In the genomic region with DNA sequence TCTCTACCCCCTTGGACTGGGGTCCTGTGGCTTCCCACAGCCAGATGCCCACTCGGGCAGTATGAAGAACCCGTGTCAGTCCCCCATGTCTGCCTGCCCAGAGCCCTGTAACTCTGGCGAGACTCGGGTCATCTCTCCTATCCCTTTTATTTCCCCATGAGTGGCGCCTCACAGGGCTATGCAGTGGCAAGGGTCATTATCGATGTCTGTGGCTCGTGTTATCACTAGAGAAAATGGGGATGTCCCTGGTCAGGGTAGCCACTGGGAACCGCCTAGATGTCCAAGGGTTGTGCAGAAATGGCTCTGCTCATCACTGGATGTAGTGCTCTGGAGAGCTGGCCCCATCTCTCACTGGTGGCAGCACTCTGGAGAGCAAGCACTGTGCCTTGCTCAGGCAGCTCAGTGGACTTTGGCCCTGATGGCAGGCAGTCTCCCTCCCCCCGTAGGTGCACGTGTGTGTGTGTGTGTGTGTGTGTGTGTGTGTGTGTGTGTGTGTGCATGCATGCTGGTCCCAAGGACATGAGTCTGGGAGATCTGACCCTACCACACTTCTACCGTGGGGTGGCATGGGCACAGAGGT, we compare ENCODE assay signal across 21 mouse cellular contexts. TPM values are rescaled to one million over a fixed set of nuclear protein-coding genes. Genes with fewer than 3 reads are reported as not detected.
A peak's percentile ranks its signal among the peaks of the same experiment; 100 is the strongest.
DNase-seq lines count a peak whose midpoint lies in the region; ATAC-seq and TF ChIP-seq lines count a peak whose summit lies in the region.
"Had no signal": no experiment of that assay in that cellular context is flagged by ENCODE, and none has a peak within 500 bp of the region (broad histone marks: within the 10 kb centered on the region; RNA-seq: fewer than 3 reads in every experiment).

No protein-coding gene starts in this region.

- 69% methylated on average over 11 of the region's 11 CpGs for WGBS in liver, embryonic 11.5 days
- 51% methylated on average over 10 of the region's 11 CpGs for WGBS in intestine, postnatal 0 days
- WGBS in liver, embryonic 16.5 days (ENCODE audit: insufficient replicate concordance): 57% methylated on average over 11 of the region's 11 CpGs
- WGBS in hindbrain, embryonic 16.5 days: 92% methylated on average over 10 of the region's 11 CpGs

- peak; percentile 43 for DNase-seq in liver
- no peak for DNase-seq in liver, embryonic 11.5 days (ENCODE audit: low spot score)
- no peak for DNase-seq in gastrocnemius, postnatal 25 days
- DNase-seq: cerebellum, adult 2 months; gastrocnemius, postnatal 36 days; layer of hippocampus, adult 9-11 months; left cerebral cortex, postnatal 4 days; lung, adult 18-20 months; lung, postnatal 36 days; right cerebral cortex, postnatal 25 days; thymus, adult 18-20 months; thymus, postnatal 4 days had no signal

- TF ChIP-seq CTCF in intestine, postnatal 0 days (IDR thresholded peaks at IDR 0.05; ENCODE audit: low read depth): no peak

- no peaks in the 10 kb centered on the region for H3K9me3 ChIP-seq in liver, embryonic 11.5 days (ENCODE audit: control insufficient read depth, low read length)
- H3K9me3 ChIP-seq in intestine, postnatal 0 days (ENCODE audit: control insufficient read depth): no peaks in the 10 kb centered on the region
- no peaks in the 10 kb centered on the region for H3K9me3 ChIP-seq in liver, embryonic 16.5 days (replicated peaks; ENCODE audit: control insufficient read depth, low read length)
- no peaks in the 10 kb centered on the region for H3K9me3 ChIP-seq in hindbrain, embryonic 16.5 days (ENCODE audit: control insufficient read depth, low read length)
- H3K9me3 ChIP-seq: forebrain, embryonic 13.5 days had no signal

- no peak overlapping the region for H3K4me3 ChIP-seq in liver, embryonic 11.5 days (ENCODE audit: low read depth, low read length)
- H3K4me3 ChIP-seq in intestine, postnatal 0 days (ENCODE audit: low read depth, low read length): no peak overlapping the region
- H3K4me3 ChIP-seq in liver, embryonic 16.5 days (ENCODE audit: low read depth, low read length): no peak overlapping the region
- H3K4me3 ChIP-seq in hindbrain, embryonic 16.5 days (ENCODE audit: low read length): no peak overlapping the region
- H3K4me3 ChIP-seq: forebrain, embryonic 13.5 days; left cerebral cortex, adult 2 months had no signal

- H3K36me3 ChIP-seq in liver, embryonic 11.5 days (ENCODE audit: control insufficient read depth, insufficient read depth, low read length): no peaks in the 10 kb centered on the region
- no peaks in the 10 kb centered on the region for H3K36me3 ChIP-seq in intestine, postnatal 0 days (ENCODE audit: control insufficient read depth, insufficient read depth)
- H3K36me3 ChIP-seq in liver, embryonic 16.5 days (ENCODE audit: control insufficient read depth, insufficient read depth): no peaks in the 10 kb centered on the region
- H3K36me3 ChIP-seq in hindbrain, embryonic 16.5 days (ENCODE audit: control insufficient read depth, insufficient read depth, low read length): no peaks in the 10 kb centered on the region

- H3K9ac ChIP-seq in liver, embryonic 11.5 days (ENCODE audit: low read depth, low read length): no peak overlapping the region
- H3K9ac ChIP-seq in intestine, postnatal 0 days (ENCODE audit: low read depth, low read length): no peak overlapping the region
- no peak overlapping the region for H3K9ac ChIP-seq in liver, embryonic 16.5 days (ENCODE audit: low read depth, low read length)
- H3K9ac ChIP-seq in hindbrain, embryonic 16.5 days (ENCODE audit: low read depth, low read length): no peak overlapping the region
- H3K9ac ChIP-seq: forebrain, embryonic 13.5 days had no signal

- H3K27me3 ChIP-seq in liver, embryonic 11.5 days (replicated peaks; ENCODE audit: control insufficient read depth, insufficient read depth, low read length): no peaks in the 10 kb centered on the region
- no peaks in the 10 kb centered on the region for H3K27me3 ChIP-seq in intestine, postnatal 0 days (replicated peaks; ENCODE audit: control insufficient read depth, insufficient read depth, low read length)
- no peaks in the 10 kb centered on the region for H3K27me3 ChIP-seq in liver, embryonic 16.5 days (ENCODE audit: control insufficient read depth, insufficient read depth, low read depth, low read length)
- H3K27me3 ChIP-seq in hindbrain, embryonic 16.5 days (replicated peaks; ENCODE audit: control insufficient read depth, insufficient read depth, low read length): no peaks in the 10 kb centered on the region
- H3K27me3 ChIP-seq: forebrain, embryonic 13.5 days had no signal

- no peak; the same call in 1 of the 2 replicates for ATAC-seq in liver, embryonic 11.5 days (replicated peaks; ENCODE audit: low FRiP score)
- peak; percentile 87 for ATAC-seq in intestine, postnatal 0 days
- ATAC-seq in liver, embryonic 16.5 days (ENCODE audit: low read depth): peak; percentile 81
- no peak for ATAC-seq in monocyte, adult 5-6 weeks (replicated peaks; ENCODE audit: insufficient number of reproducible peaks, low FRiP score, low TSS enrichment, poor library complexity, severe bottlenecking)
- ATAC-seq in hindbrain, embryonic 16.5 days: no peak
- ATAC-seq: forebrain, embryonic 13.5 days; midbrain, embryonic 16.5 days had no signal

- no peak overlapping the region for H3K27ac ChIP-seq in liver, embryonic 11.5 days (ENCODE audit: low read depth, low read length)
- H3K27ac ChIP-seq in intestine, postnatal 0 days (ENCODE audit: low read depth, low read length): no peak overlapping the region
- peak overlapping the region; percentile 67 for H3K27ac ChIP-seq in liver, embryonic 16.5 days (ENCODE audit: low read length)
- H3K27ac ChIP-seq in hindbrain, embryonic 16.5 days (ENCODE audit: low read depth, low read length): no peak overlapping the region
- H3K27ac ChIP-seq: forebrain, embryonic 13.5 days; left cerebral cortex, adult 2 months had no signal

- H3K4me1 ChIP-seq in liver, embryonic 11.5 days (replicated peaks; ENCODE audit: control insufficient read depth, insufficient read depth, low read length): no peaks in the 10 kb centered on the region
- H3K4me1 ChIP-seq in intestine, postnatal 0 days (replicated peaks; ENCODE audit: control insufficient read depth, insufficient read depth, low read length): 0 out of 2 replicates have a peak, but pooled peaks cover 3% of the 10 kb centered on the region
- H3K4me1 ChIP-seq in liver, embryonic 16.5 days (ENCODE audit: control insufficient read depth, low read depth, low read length): no peaks in the 10 kb centered on the region; the same call in none of the 2 replicates
- H3K4me1 ChIP-seq in hindbrain, embryonic 16.5 days (ENCODE audit: control insufficient read depth, insufficient read depth, low read depth, low read length): no peaks in the 10 kb centered on the region
- H3K4me1 ChIP-seq: forebrain, embryonic 13.5 days had no signal

- H3K4me2 ChIP-seq in liver, embryonic 11.5 days: no peak overlapping the region
- no peak overlapping the region for H3K4me2 ChIP-seq in intestine, postnatal 0 days (replicated peaks; ENCODE audit: low read depth)
- no peak overlapping the region for H3K4me2 ChIP-seq in liver, embryonic 16.5 days (ENCODE audit: low read depth, low read length)
- H3K4me2 ChIP-seq in hindbrain, embryonic 16.5 days (ENCODE audit: low read length): no peak overlapping the region
- H3K4me2 ChIP-seq: forebrain, embryonic 13.5 days had no signal

RNA-seq across cellular contexts. Expression of a gene that starts 16.5 kb away (rescaled TPM):
- not detected in 2 replicates for polyA plus RNA-seq in liver, embryonic 11.5 days (2014; fragmentation: Nextera tagmentation; extraction: Ambion mirVana)
- polyA plus RNA-seq in intestine, postnatal 0 days (2015; fragmentation: Nextera tagmentation; extraction: Ambion mirVana): 30.9 and 31.4 TPM in 2 replicates
- 3.9 and 7.3 TPM in 2 replicates for polyA plus RNA-seq in liver, embryonic 16.5 days (2015; fragmentation: Nextera tagmentation; extraction: Ambion mirVana)
- not detected in 3 replicates for total RNA-seq in monocyte, adult 5-6 weeks (2017)
- polyA plus RNA-seq in hindbrain, embryonic 16.5 days (2015; fragmentation: Nextera tagmentation; extraction: Ambion mirVana): not detected in 2 replicates
- under 1 TPM; 0.31 to 0.46 TPM for total RNA-seq in gastrocnemius, postnatal 25 days (2021)
- total RNA-seq: left cerebral cortex, postnatal 4 days had no signal
- polyA plus RNA-seq: embryonic facial prominence, embryonic 11.5 days; forebrain, embryonic 13.5 days; hindbrain, embryonic 11.5 days; midbrain, embryonic 16.5 days had no signal

RNA-seq across cellular contexts. Expression of a gene that starts 28.6 kb away (rescaled TPM):
- polyA plus RNA-seq in liver, embryonic 11.5 days (2014; fragmentation: Nextera tagmentation; extraction: Ambion mirVana): not detected in 2 replicates
- polyA plus RNA-seq in intestine, postnatal 0 days (2015; fragmentation: Nextera tagmentation; extraction: Ambion mirVana): 26.2 and 33.1 TPM in 2 replicates
- polyA plus RNA-seq in liver, embryonic 16.5 days (2015; fragmentation: Nextera tagmentation; extraction: Ambion mirVana): 0.15 TPM in 1 of 2 replicates, not detected in the other
- total RNA-seq in monocyte, adult 5-6 weeks (2017): not detected in 3 replicates
- polyA plus RNA-seq in hindbrain, embryonic 16.5 days (2015; fragmentation: Nextera tagmentation; extraction: Ambion mirVana): 0.24 and 0.46 TPM in 2 replicates
- not detected for total RNA-seq in gastrocnemius, postnatal 25 days (2021)
- total RNA-seq: left cerebral cortex, adult 2 months had no signal
- polyA plus RNA-seq: embryonic facial prominence, embryonic 11.5 days; forebrain, embryonic 13.5 days; midbrain, embryonic 16.5 days had no signal

Comparison
In these comparisons a context has a peak if more than half of its experiments do, and no peak if none do; other contexts are left out.
1. ATAC-seq: peak in intestine, postnatal 0 days (single experiment) and liver, embryonic 16.5 days (single experiment); none in liver, embryonic 11.5 days (single experiment), monocyte, adult 5-6 weeks (single experiment) and hindbrain, embryonic 16.5 days (single experiment).
2. RNA of a gene that starts 28.6 kb away (polyA plus RNA-seq): 26.2 to 33.1 TPM in intestine, postnatal 0 days; 0.24 to 0.46 TPM in hindbrain, embryonic 16.5 days, 0.15 TPM in liver, embryonic 16.5 days and not detected in liver, embryonic 11.5 days; every median in the first group is over 10 times any median in the second.